8 mouse cellular contexts compared by ENCODE assay signal in the genomic region with DNA sequence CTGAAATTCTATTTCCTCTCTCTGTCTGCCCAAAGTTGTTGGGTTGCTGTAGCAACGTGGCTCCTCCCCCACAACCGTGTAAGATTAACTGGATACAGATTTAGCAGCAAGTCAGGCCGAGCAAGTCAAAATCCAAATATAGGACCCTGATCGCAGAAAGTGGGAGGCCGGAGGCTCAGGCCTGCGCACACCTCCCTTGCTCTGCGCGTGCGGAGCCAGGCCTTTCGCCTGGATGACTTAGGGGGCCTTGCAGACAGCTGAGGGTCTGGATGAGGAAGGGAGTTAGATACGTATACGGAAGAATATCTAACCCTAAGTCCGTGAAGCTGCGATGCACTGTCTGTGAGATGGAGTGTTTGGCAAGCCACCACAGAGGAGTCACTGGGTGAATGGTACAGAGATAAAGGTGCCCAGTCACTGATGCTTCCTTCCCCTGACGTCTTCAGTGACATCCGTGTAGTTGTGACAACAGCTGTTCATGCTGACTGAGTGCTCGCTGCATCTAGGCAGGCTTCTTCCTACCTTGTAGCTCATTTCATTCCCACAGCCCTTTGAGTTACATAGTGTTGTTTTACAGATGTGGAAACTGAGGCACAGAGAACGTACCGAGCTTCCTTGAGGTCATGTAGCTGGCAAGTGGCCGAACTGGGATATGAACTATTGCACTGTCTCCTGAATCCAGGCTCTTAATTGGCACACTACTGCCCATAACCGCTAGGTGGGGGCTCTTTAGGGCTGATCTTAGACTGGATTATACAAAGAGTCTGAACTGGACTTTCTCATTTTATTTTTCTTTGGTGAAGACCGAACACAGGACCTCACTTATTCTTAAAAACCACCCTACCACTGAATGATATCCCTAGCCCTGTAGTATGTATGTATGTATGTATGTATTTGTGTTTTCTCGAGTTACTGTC. TPM values are rescaled to one million over a fixed set of nuclear protein-coding genes. Genes with fewer than 3 reads are reported as not detected.
DNase-seq lines count a peak whose midpoint lies in the region; ATAC-seq and TF ChIP-seq lines count a peak whose summit lies in the region.

No protein-coding gene starts in this region.

- in situ Hi-C loops in ES-E14 (cut with MboI; ENCODE audit: low sequenced_read_pairs in 2 of 2, unreplicated experiment in 2 of 2) = no loop called here

- H3K9me3 ChIP-seq in ES-E14 (ENCODE audit: control insufficient read depth, insufficient read depth, low read depth, low read length) = no peaks in the 10 kb centered on the region
- H3K9me3 ChIP-seq in hindbrain, postnatal 0 days (ENCODE audit: low read length) = no peaks in the 10 kb centered on the region
- H3K9me3 ChIP-seq in midbrain, embryonic 15.5 days = no peaks in the 10 kb centered on the region

- TF ChIP-seq CTCF in hindbrain, postnatal 0 days (IDR thresholded peaks at IDR 0.05; ENCODE audit: low read depth) = 0 out of 2 replicates have a peak, but pooled peaks have one; percentile 25

- no peaks in the 10 kb centered on the region for H3K27me3 ChIP-seq in hindbrain, postnatal 0 days (ENCODE audit: insufficient read depth, low read length)
- no peaks in the 10 kb centered on the region for H3K27me3 ChIP-seq in midbrain, embryonic 15.5 days (replicated peaks)

- H3K9ac ChIP-seq in ES-E14 (ENCODE audit: insufficient read depth, low read depth, low read length, poor library complexity, severe bottlenecking) = no peak overlapping the region
- H3K9ac ChIP-seq in hindbrain, postnatal 0 days (replicated peaks; ENCODE audit: low read length) = no peak overlapping the region
- H3K9ac ChIP-seq in midbrain, embryonic 15.5 days = no peak overlapping the region

- H3K4me2 ChIP-seq in hindbrain, postnatal 0 days (ENCODE audit: low read depth, low read length) = peak overlapping the region; percentile 21; the same call in 1 of the 2 replicates
- H3K4me2 ChIP-seq in midbrain, embryonic 15.5 days = peak overlapping the region; percentile 19; the same call in 1 of the 2 replicates

- peak; percentile 70 for ATAC-seq in hindbrain, postnatal 0 days
- peak; percentile 75 for ATAC-seq in midbrain, embryonic 15.5 days (replicated peaks)
- no peak for ATAC-seq in CD4-positive, CD25-positive, alpha-beta regulatory T cell, adult 4 months

- H3K4me3 ChIP-seq in ES-E14 (ENCODE audit: insufficient read depth in 1 of 2, low read depth in 1 of 2, low read length in 2 of 2, poor library complexity in 1 of 2, severe bottlenecking in 1 of 2) = no peak overlapping the region
- no peak overlapping the region for H3K4me3 ChIP-seq in hindbrain, postnatal 0 days (ENCODE audit: low read length)
- H3K4me3 ChIP-seq in midbrain, embryonic 15.5 days = no peak overlapping the region

- DNase-seq in ES-E14 (ENCODE audit: low read depth, low spot score) = peak; percentile 19
- peak; percentile 81 for DNase-seq in embryo, embryonic 10.5 days (ENCODE audit: low spot score)
- peak; percentile 59 for DNase-seq in gastrocnemius, postnatal 25 days
- peak; percentile 60 for DNase-seq in hindbrain, postnatal 0 days (ENCODE audit: low spot score)
- peak; percentile 57 to 74 for DNase-seq in left cerebral cortex, adult 9 months (ENCODE audit: low spot score in 2 of 2)
- peak; percentile 26 for DNase-seq in thymus, postnatal 4 days

- H3K27ac ChIP-seq in ES-E14 (ENCODE audit: insufficient read depth, low read depth, low read length, poor library complexity, severe bottlenecking) = no peak overlapping the region
- peak overlapping the region; percentile 37; the same call in 1 of the 2 replicates for H3K27ac ChIP-seq in hindbrain, postnatal 0 days
- H3K27ac ChIP-seq in midbrain, embryonic 15.5 days = no peak overlapping the region; the same call in 1 of the 2 replicates

- 60% methylated on average over 23 of the region's 23 CpGs for WGBS in hindbrain, postnatal 0 days
- WGBS in midbrain, embryonic 15.5 days = 57% methylated on average over 23 of the region's 23 CpGs

- H3K36me3 ChIP-seq in ES-E14 (ENCODE audit: control insufficient read depth, insufficient read depth, low read length, poor library complexity, severe bottlenecking) = no peaks in the 10 kb centered on the region
- H3K36me3 ChIP-seq in hindbrain, postnatal 0 days (ENCODE audit: insufficient read depth, low read length) = no peaks in the 10 kb centered on the region
- H3K36me3 ChIP-seq in midbrain, embryonic 15.5 days (replicated peaks) = no peaks in the 10 kb centered on the region

- peaks cover 0 to 4% of the 10 kb centered on the region in 2 experiments; a peak in 2 of 4 replicates for H3K4me1 ChIP-seq in ES-E14 (ENCODE audit: control insufficient read depth in 2 of 2, insufficient read depth in 2 of 2, low read length in 2 of 2, poor library complexity in 1 of 2)
- peaks cover 7% of the 10 kb centered on the region; the same call in 1 of the 2 replicates for H3K4me1 ChIP-seq in hindbrain, postnatal 0 days (ENCODE audit: insufficient read depth, low read length)
- peaks cover 15% of the 10 kb centered on the region for H3K4me1 ChIP-seq in midbrain, embryonic 15.5 days

TF ChIP-seq in ES-E14, 5 proteins besides CTCF, POLR2A, EP300 and RAD21:
- no peak for TF ChIP-seq ZNF384 (IDR thresholded peaks at IDR 0.05; ENCODE audit: low read depth, low read length)
- TF ChIP-seq HCFC1 (IDR thresholded peaks at IDR 0.05; ENCODE audit: borderline replicate concordance, insufficient read depth, low read length) = no peak
- no peak for TF ChIP-seq MAFK (IDR thresholded peaks at IDR 0.05; ENCODE audit: insufficient read depth, low read depth, low read length)
- no peak for TF ChIP-seq CHD2 (IDR thresholded peaks at IDR 0.05; ENCODE audit: low read depth, low read length)
- TF ChIP-seq ZC3H11A (IDR thresholded peaks at IDR 0.05; ENCODE audit: borderline replicate concordance, low read depth, low read length) = no peak

RNA-seq across cellular contexts. Expression of a gene that starts 59.5 kb away (rescaled TPM):
- 4.2 and 5.7 TPM in 2 replicates for total RNA-seq in ES-E14 (2012; rRNA removed)
- 10 to 100 TPM; 34.2 to 54.3 TPM for total RNA-seq in gastrocnemius, postnatal 25 days (2021)
- total RNA-seq in hindbrain, postnatal 0 days (2014; rRNA removed) = 14.3 and 14.7 TPM in 2 replicates
- 4.4 and 4.9 TPM in 2 replicates for polyA plus RNA-seq in hindbrain, postnatal 0 days (2015; fragmentation: Nextera tagmentation; extraction: Ambion mirVana)
- polyA plus RNA-seq in midbrain, embryonic 15.5 days (2015; fragmentation: Nextera tagmentation; extraction: Ambion mirVana) = 4.2 and 4.5 TPM in 2 replicates
- polyA plus RNA-seq in CD4-positive, CD25-positive, alpha-beta regulatory T cell, adult 4 months (2017; shearing (Covaris generic)) = not detected

Comparison
In these comparisons a context has a peak if more than half of its experiments do, and no peak if none do; other contexts are left out.
1. DNase-seq: peak in every context shown above with its lines; median percentile 81 in embryo, embryonic 10.5 days; 66 in left cerebral cortex, adult 9 months; 60 in hindbrain, postnatal 0 days; 59 in gastrocnemius, postnatal 25 days; 26 in thymus, postnatal 4 days; 19 in ES-E14.